Mouse (Mus musculus) thymus, adult 18-20 months (tissue): ENCODE results near the gene L3mbtl3.

Experiments used
- DNase-seq, 2 experiments: peaks; one replicate each; pipeline ENCODE4 v3.0.0; 2022; ENCODE audit warnings: mixed read lengths in 2 of 2

The L3mbtl3 gene

GRCm38 (mm10) chr10:26333966-26334365 is 41.8 kb downstream of the L3mbtl3 start:
- DNase-seq, result no peak

GRCm38 (mm10) chr10:26332781-26333180 is 43.0 kb downstream of the L3mbtl3 start:
- no peak for DNase-seq

- DNase-seq, result no peak
These were observed 46.9 kb downstream of the L3mbtl3 start for GRCm38 (mm10) chr10:26328843-26329242.

- no peak for DNase-seq
These were observed 47.9 kb downstream of the L3mbtl3 start for GRCm38 (mm10) chr10:26327691-26328542.

- no peak for DNase-seq
These were observed 48.5 kb downstream of the L3mbtl3 start for GRCm38 (mm10) chr10:26327291-26327690.

- peak in 1 of 2 experiments; percentile 65 for DNase-seq
These were observed 50.5 kb downstream of the L3mbtl3 start for GRCm38 (mm10) chr10:26325320-26325719.

- peak; percentile 12 to 38 for DNase-seq
These were observed 53.3 kb downstream of the L3mbtl3 start for GRCm38 (mm10) chr10:26322344-26323051.

GRCm38 (mm10) chr10:26320679-26321078 is 55.1 kb downstream of the L3mbtl3 start:
- no peak for DNase-seq

GRCm38 (mm10) chr10:26314327-26314726 is 61.4 kb downstream of the L3mbtl3 start:
- DNase-seq, result no peak

GRCm38 (mm10) chr10:26303485-26303884 is 72.3 kb downstream of the L3mbtl3 start:
- no peak for DNase-seq

GRCm38 (mm10) chr10:26302336-26302735 is 73.4 kb downstream of the L3mbtl3 start:
- no peak for DNase-seq

- no peak for DNase-seq
These were observed 78.1 kb downstream of the L3mbtl3 start for GRCm38 (mm10) chr10:26297626-26298025.

GRCm38 (mm10) chr10:26297200-26297599 is 78.6 kb downstream of the L3mbtl3 start:
- no peak for DNase-seq

- no peak for DNase-seq
These were observed 88.6 kb downstream of the L3mbtl3 start for GRCm38 (mm10) chr10:26287136-26287535.

- no peak for DNase-seq
These were observed 95.8 kb downstream of the L3mbtl3 start for GRCm38 (mm10) chr10:26280009-26280408.

GRCm38 (mm10) chr10:26275414-26275813 is 100.4 kb downstream of the L3mbtl3 start:
- no peak for DNase-seq

GRCm38 (mm10) chr10:26263744-26264459 is 111.9 kb downstream of the L3mbtl3 start:
- no peak for DNase-seq

- no peak for DNase-seq
These were observed 115.9 kb downstream of the L3mbtl3 start for GRCm38 (mm10) chr10:26259908-26260307.

GRCm38 (mm10) chr10:26249426-26250165 is 126.2 kb downstream of the L3mbtl3 start:
- DNase-seq, result no peak

GRCm38 (mm10) chr10:26244466-26244865 is 131.3 kb downstream of the L3mbtl3 start:
- DNase-seq, result no peak

GRCm38 (mm10) chr10:26243203-26243602 is 132.6 kb downstream of the L3mbtl3 start:
- no peak for DNase-seq

GRCm38 (mm10) chr10:26239090-26239489 is 136.7 kb downstream of the L3mbtl3 start:
- DNase-seq, result no peak

GRCm38 (mm10) chr10:26238559-26238958 is 137.2 kb downstream of the L3mbtl3 start:
- DNase-seq, result no peak
